Mouse (Mus musculus): Measurements from ENCODE around the gene Stk4. TPM values are rescaled to one million over a fixed set of nuclear protein-coding genes. Genes with fewer than 3 reads are reported as not detected.

The Stk4 gene
- polyA plus RNA-seq, 1 experiment from 2014 or later = 26.5 TPM

- H3K9ac ChIP-seq (replicated peaks; ENCODE audit: low read length) = no peak overlapping the region
- DNase-seq (ENCODE audit: low spot score) (peak; percentile 69), ATAC-seq (replicated peaks; ENCODE audit: insufficient number of reproducible peaks, low FRiP score, low TSS enrichment, low read depth) (no peak)
- H3K4me2 ChIP-seq (ENCODE audit: low read depth, low read length) = no peak overlapping the region
- H3K4me3 ChIP-seq (ENCODE audit: low read depth, low read length) = no peak overlapping the region
- 34% methylated on average over 4 of the region's 4 CpGs for WGBS
- no peaks in the 10 kb centered on the region for H3K27me3 ChIP-seq (ENCODE audit: control insufficient read depth, insufficient read depth, low read length)
- no peak overlapping the region for H3K27ac ChIP-seq (replicated peaks; ENCODE audit: low read depth, low read length)
- no peaks in the 10 kb centered on the region for H3K4me1 ChIP-seq (ENCODE audit: control insufficient read depth, insufficient read depth, low read length)
- no peaks in the 10 kb centered on the region for H3K9me3 ChIP-seq (replicated peaks; ENCODE audit: control insufficient read depth, low read length)
- peaks cover 6% of the 10 kb centered on the region for H3K36me3 ChIP-seq (replicated peaks; ENCODE audit: control insufficient read depth, insufficient read depth, low read depth, low read length)
These were observed 33.4 kb downstream of the Stk4 start for GRCm38 (mm10) chr2:164103501-164103900.

GRCm38 (mm10) chr2:164106287-164107035 is 36.3 kb downstream of the Stk4 start:
- Histone ChIP-seq H3K4me1 (ENCODE audit: control insufficient read depth, insufficient read depth, low read length) (no peaks in the 10 kb centered on the region), H3K36me3 (replicated peaks; ENCODE audit: control insufficient read depth, insufficient read depth, low read depth, low read length) (no peaks in the 10 kb centered on the region; the same call in 1 of the 2 replicates), H3K9ac (replicated peaks; ENCODE audit: low read length) (no peak overlapping the region), H3K27ac (replicated peaks; ENCODE audit: low read depth, low read length) (no peak overlapping the region), H3K4me2 (ENCODE audit: low read depth, low read length) (no peak overlapping the region), H3K9me3 (replicated peaks; ENCODE audit: control insufficient read depth, low read length) (no peaks in the 10 kb centered on the region), H3K4me3 (ENCODE audit: low read depth, low read length) (no peak overlapping the region), H3K27me3 (ENCODE audit: control insufficient read depth, insufficient read depth, low read length) (no peaks in the 10 kb centered on the region)
- ATAC-seq (replicated peaks; ENCODE audit: insufficient number of reproducible peaks, low FRiP score, low TSS enrichment, low read depth) (no peak), DNase-seq (ENCODE audit: low spot score) (no peak)
- WGBS = 83% methylated on average over 14 of the region's 14 CpGs

GRCm38 (mm10) chr2:164107125-164107874 is 37.2 kb downstream of the Stk4 start:
- H3K4me2 ChIP-seq (ENCODE audit: low read depth, low read length) = no peak overlapping the region
- no peak overlapping the region for H3K27ac ChIP-seq (replicated peaks; ENCODE audit: low read depth, low read length)
- 81% methylated on average over 16 of the region's 16 CpGs for WGBS

GRCm38 (mm10) chr2:164108501-164108900 is 38.4 kb downstream of the Stk4 start:
- peak; percentile 7 for DNase-seq (ENCODE audit: low spot score)
- H3K27me3 ChIP-seq (ENCODE audit: control insufficient read depth, insufficient read depth, low read length) = no peaks in the 10 kb centered on the region
- no peak overlapping the region for H3K9ac ChIP-seq (replicated peaks; ENCODE audit: low read length)
- no peak overlapping the region for H3K4me3 ChIP-seq (ENCODE audit: low read depth, low read length)
- H3K4me2 ChIP-seq (ENCODE audit: low read depth, low read length) = no peak overlapping the region
- H3K9me3 ChIP-seq (replicated peaks; ENCODE audit: control insufficient read depth, low read length) = no peaks in the 10 kb centered on the region
- ATAC-seq (replicated peaks; ENCODE audit: insufficient number of reproducible peaks, low FRiP score, low TSS enrichment, low read depth) = no peak
- H3K27ac ChIP-seq (replicated peaks; ENCODE audit: low read depth, low read length) = no peak overlapping the region
- H3K4me1 ChIP-seq (ENCODE audit: control insufficient read depth, insufficient read depth, low read length) = no peaks in the 10 kb centered on the region
- WGBS = 61% methylated on average over 4 of the region's 4 CpGs
- no peaks in the 10 kb centered on the region; the same call in 1 of the 2 replicates for H3K36me3 ChIP-seq (replicated peaks; ENCODE audit: control insufficient read depth, insufficient read depth, low read depth, low read length)

More at GRCm38 (mm10) chr2:164107125-164107874, 37.2 kb downstream of the Stk4 start:
- Histone ChIP-seq H3K27me3 (ENCODE audit: control insufficient read depth, insufficient read depth, low read length) (no peaks in the 10 kb centered on the region), H3K4me1 (ENCODE audit: control insufficient read depth, insufficient read depth, low read length) (no peaks in the 10 kb centered on the region), H3K4me3 (ENCODE audit: low read depth, low read length) (no peak overlapping the region), H3K9me3 (replicated peaks; ENCODE audit: control insufficient read depth, low read length) (no peaks in the 10 kb centered on the region), H3K9ac (replicated peaks; ENCODE audit: low read length) (no peak overlapping the region), H3K36me3 (replicated peaks; ENCODE audit: control insufficient read depth, insufficient read depth, low read depth, low read length) (no peaks in the 10 kb centered on the region; the same call in 1 of the 2 replicates)
- DNase-seq (ENCODE audit: low spot score) = no peak
- ATAC-seq (replicated peaks; ENCODE audit: insufficient number of reproducible peaks, low FRiP score, low TSS enrichment, low read depth) = no peak

GRCm38 (mm10) chr2:164111546-164111945 is 41.4 kb downstream of the Stk4 start:
- H3K36me3 ChIP-seq (replicated peaks; ENCODE audit: control insufficient read depth, insufficient read depth, low read depth, low read length) = no peaks in the 10 kb centered on the region; the same call in 1 of the 2 replicates
- ATAC-seq (replicated peaks; ENCODE audit: insufficient number of reproducible peaks, low FRiP score, low TSS enrichment, low read depth) = no peak
- WGBS = 91% methylated on average over 8 of the region's 8 CpGs

GRCm38 (mm10) chr2:164114051-164114450 is 43.9 kb downstream of the Stk4 start:
- DNase-seq (ENCODE audit: low spot score) = no peak
- H3K9me3 ChIP-seq (replicated peaks; ENCODE audit: control insufficient read depth, low read length) = no peaks in the 10 kb centered on the region
- no peak overlapping the region for H3K27ac ChIP-seq (replicated peaks; ENCODE audit: low read depth, low read length)
- no peak for ATAC-seq (replicated peaks; ENCODE audit: insufficient number of reproducible peaks, low FRiP score, low TSS enrichment, low read depth)
- H3K9ac ChIP-seq (replicated peaks; ENCODE audit: low read length) = no peak overlapping the region
- H3K4me3 ChIP-seq (ENCODE audit: low read depth, low read length) = no peak overlapping the region
- no peak overlapping the region for H3K4me2 ChIP-seq (ENCODE audit: low read depth, low read length)
- no peaks in the 10 kb centered on the region for H3K36me3 ChIP-seq (replicated peaks; ENCODE audit: control insufficient read depth, insufficient read depth, low read depth, low read length)
- no peaks in the 10 kb centered on the region for H3K4me1 ChIP-seq (ENCODE audit: control insufficient read depth, insufficient read depth, low read length)
- H3K27me3 ChIP-seq (ENCODE audit: control insufficient read depth, insufficient read depth, low read length) = no peaks in the 10 kb centered on the region
- 93% methylated on average over 6 of the region's 6 CpGs for WGBS

More at GRCm38 (mm10) chr2:164111546-164111945, 41.4 kb downstream of the Stk4 start:
- Histone ChIP-seq H3K9ac (replicated peaks; ENCODE audit: low read length) (no peak overlapping the region), H3K27me3 (ENCODE audit: control insufficient read depth, insufficient read depth, low read length) (no peaks in the 10 kb centered on the region), H3K4me3 (ENCODE audit: low read depth, low read length) (no peak overlapping the region), H3K27ac (replicated peaks; ENCODE audit: low read depth, low read length) (no peak overlapping the region), H3K4me2 (ENCODE audit: low read depth, low read length) (no peak overlapping the region), H3K4me1 (ENCODE audit: control insufficient read depth, insufficient read depth, low read length) (no peaks in the 10 kb centered on the region), H3K9me3 (replicated peaks; ENCODE audit: control insufficient read depth, low read length) (no peaks in the 10 kb centered on the region)
- DNase-seq (ENCODE audit: low spot score) = no peak

GRCm38 (mm10) chr2:164115531-164115930 is 45.4 kb downstream of the Stk4 start:
- Histone ChIP-seq H3K36me3 (replicated peaks; ENCODE audit: control insufficient read depth, insufficient read depth, low read depth, low read length) (no peaks in the 10 kb centered on the region), H3K4me2 (ENCODE audit: low read depth, low read length) (no peak overlapping the region), H3K9ac (replicated peaks; ENCODE audit: low read length) (no peak overlapping the region), H3K4me3 (ENCODE audit: low read depth, low read length) (no peak overlapping the region), H3K27ac (replicated peaks; ENCODE audit: low read depth, low read length) (no peak overlapping the region), H3K4me1 (ENCODE audit: control insufficient read depth, insufficient read depth, low read length) (no peaks in the 10 kb centered on the region), H3K27me3 (ENCODE audit: control insufficient read depth, insufficient read depth, low read length) (no peaks in the 10 kb centered on the region), H3K9me3 (replicated peaks; ENCODE audit: control insufficient read depth, low read length) (no peaks in the 10 kb centered on the region)
- WGBS = 72% methylated on average over 10 of the region's 10 CpGs
- ATAC-seq (replicated peaks; ENCODE audit: insufficient number of reproducible peaks, low FRiP score, low TSS enrichment, low read depth) (no peak; the same call in 1 of the 2 replicates), DNase-seq (ENCODE audit: low spot score) (peak; percentile 37)

- ATAC-seq (replicated peaks; ENCODE audit: insufficient number of reproducible peaks, low FRiP score, low TSS enrichment, low read depth) (no peak), DNase-seq (ENCODE audit: low spot score) (no peak)
- H3K27me3 ChIP-seq (ENCODE audit: control insufficient read depth, insufficient read depth, low read length) = no peaks in the 10 kb centered on the region
- no peaks in the 10 kb centered on the region for H3K9me3 ChIP-seq (replicated peaks; ENCODE audit: control insufficient read depth, low read length)
- H3K9ac ChIP-seq (replicated peaks; ENCODE audit: low read length) = no peak overlapping the region
- H3K36me3 ChIP-seq (replicated peaks; ENCODE audit: control insufficient read depth, insufficient read depth, low read depth, low read length) = no peaks in the 10 kb centered on the region
- H3K27ac ChIP-seq (replicated peaks; ENCODE audit: low read depth, low read length) = no peak overlapping the region
- 93% methylated on average over 6 of the region's 6 CpGs for WGBS
- no peaks in the 10 kb centered on the region for H3K4me1 ChIP-seq (ENCODE audit: control insufficient read depth, insufficient read depth, low read length)
- H3K4me2 ChIP-seq (ENCODE audit: low read depth, low read length) = no peak overlapping the region
- no peak overlapping the region for H3K4me3 ChIP-seq (ENCODE audit: low read depth, low read length)
These were observed 49.4 kb downstream of the Stk4 start for GRCm38 (mm10) chr2:164119503-164119902.

All from embryonic facial prominence, embryonic 11.5 days (tissue).